Mouse (Mus musculus) MEL (cell line): ENCODE measurements around the gene Mrpl2. TPM values are rescaled to one million over a fixed set of nuclear protein-coding genes. Genes with fewer than 3 reads are reported as not detected.

Experiments
- DNase-seq: peaks from one replicate; pipeline ENCODE4 v3.0.0; 2011; ENCODE audit warnings: low read depth, low spot score
- H3K27ac ChIP-seq: 2 replicates; pipeline ENCODE4 v1.5.1; 2012; ENCODE audit warnings: low read depth, mild to moderate bottlenecking, control low read depth, low read length, moderate library complexity; ENCODE audit not compliant: control insufficient read depth
- H3K27me3 ChIP-seq, 2 experiments: fragments of 150-350 bp in 1 of 2; sonication (generic) in 1 of 2; 2 replicates each; pipeline ENCODE4 v1.6.1; 2012; ENCODE audit warnings: low read length in 2 of 2, mild to moderate bottlenecking in 2 of 2, improper control_type of control experiment in 1 of 2, moderate library complexity in 1 of 2; ENCODE audit not compliant: insufficient read depth in 2 of 2, control insufficient read depth in 1 of 2
- H3K36me3 ChIP-seq, 2 experiments: 2 replicates each; pipeline ENCODE4 v1.6.1; 2012 to 2014; ENCODE audit warnings: low read length in 2 of 2, improper control_type of control experiment in 1 of 2, inconsistent platforms in 1 of 2, mild to moderate bottlenecking in 1 of 2; ENCODE audit not compliant: insufficient read depth in 2 of 2, control insufficient read depth in 1 of 2
- H3K4me1 ChIP-seq, 2 experiments: fragments of 150-350 bp in 1 of 2; sonication (generic) in 1 of 2; 2 replicates each; pipeline ENCODE4 v1.6.1; 2012; ENCODE audit warnings: low read length in 2 of 2, improper control_type of control experiment in 1 of 2, mild to moderate bottlenecking in 1 of 2; ENCODE audit not compliant: insufficient read depth in 2 of 2, control insufficient read depth in 1 of 2
- H3K4me3 ChIP-seq, 2 experiments: fragments of 150-350 bp in 1 of 2; sonication (generic) in 1 of 2; 2 replicates each; pipeline ENCODE4 v1.5.1; 2012; ENCODE audit warnings: low read depth in 2 of 2, low read length in 2 of 2, mild to moderate bottlenecking in 2 of 2, moderate library complexity in 2 of 2, control low read depth in 1 of 2, improper control_type of control experiment in 1 of 2; ENCODE audit not compliant: control insufficient read depth in 1 of 2, insufficient read depth in 1 of 2
- H3K79me2 ChIP-seq: 2 replicates; pipeline ENCODE4 v1.6.1; 2012; ENCODE audit warnings: mild to moderate bottlenecking, low read length, moderate library complexity; ENCODE audit not compliant: control insufficient read depth, poor library complexity, insufficient read depth
- H3K9ac ChIP-seq: 2 replicates; pipeline ENCODE4 v1.6.1; 2012; ENCODE audit warnings: low read depth, mild to moderate bottlenecking, control low read depth, low read length, moderate library complexity; ENCODE audit not compliant: control insufficient read depth, poor library complexity, severe bottlenecking
- H3K9me3 ChIP-seq: fragments of 150-350 bp; sonication (generic); replicated peaks from 2 replicates; pipeline ENCODE4 v1.6.1; 2012; ENCODE audit warnings: mild to moderate bottlenecking, low read length, improper control_type of control experiment, moderate library complexity; ENCODE audit not compliant: insufficient read depth
- GATA1 ChIP-seq: IDR thresholded peaks from 2 replicates; pipeline ENCODE4 v1.6.1; 2011; ENCODE audit warnings: low read depth, low read length, improper control_type of control experiment
- MAFK ChIP-seq: IDR thresholded peaks from 2 replicates; pipeline ENCODE4 v1.6.1; 2011; ENCODE audit warnings: low read depth, mild to moderate bottlenecking, low read length, improper control_type of control experiment, borderline replicate concordance
- MYC ChIP-seq: IDR thresholded peaks from 2 replicates; pipeline ENCODE4 v1.6.1; 2011; ENCODE audit warnings: low read depth, mild to moderate bottlenecking, low read length, improper control_type of control experiment, moderate library complexity
- POLR2AphosphoS5 ChIP-seq: IDR thresholded peaks from 2 replicates; pipeline ENCODE4 v1.6.1; 2012; ENCODE audit warnings: low read depth, borderline replicate concordance, mild to moderate bottlenecking, inconsistent platforms, low read length, moderate library complexity, mixed read lengths
- USF1 ChIP-seq: IDR thresholded peaks from 2 replicates; pipeline ENCODE4 v1.6.1; 2014; ENCODE audit warnings: low read depth, mild to moderate bottlenecking, inconsistent platforms, low read length, improper control_type of control experiment, moderate library complexity
- polyA plus RNA-seq, 2 experiments: library from polyadenylated mRNA; stranded (reverse) in 1 of 2; unstranded in 1 of 2; fragments of >175 nt in 1 of 2; fragments of >200 nt in 1 of 2; gene quantifications; 2 replicates each; pipeline versions ENCODE4 v1.2.1 to v1.2.4; 2012; ENCODE audit warnings: low replicate concordance in 2 of 2, low read depth in 1 of 2; ENCODE audit not compliant: insufficient read length in 2 of 2, insufficient read depth in 1 of 2, missing spikeins in 1 of 2
- total RNA-seq: library from RNA; depleted of rRNA; stranded (reverse); fragments of 300-350 nt; gene quantifications from 2 replicates; pipeline ENCODE4 v1.2.3, GENCODE M21; 2012; rRNA removed

The Mrpl2 gene
- total and polyA plus RNA-seq, 3 experiments = 207 to 237 TPM; not detected in 1

GRCm38 (mm10) chr17:46699245-46699644, 53.2 kb downstream of the Mrpl2 start:
- Histone ChIP-seq H3K4me3 (no peak overlapping the region), H3K36me3 (peaks cover 0 to 8% of the 10 kb centered on the region in 2 experiments; a peak in 2 of 4 replicates), H3K4me1 (peaks cover 3 to 21% of the 10 kb centered on the region in 2 experiments), H3K9ac (no peak overlapping the region), H3K27me3 (no peaks in the 10 kb centered on the region), H3K9me3 (no peaks in the 10 kb centered on the region), H3K79me2 (peaks cover 18% of the 10 kb centered on the region), H3K27ac (no peak overlapping the region)
- DNase-seq = no peak
- TF ChIP-seq MYC (no peak), GATA1 (no peak), USF1 (no peak), MAFK (no peak), POLR2AphosphoS5 (no peak)

Other genes starting within 250 kb of the Mrpl2 start
- not detected in 2 replicates for gene Crip3, start 217.3 kb upstream of the Mrpl2 start, total RNA-seq
- not detected for gene Crip3, start 217.3 kb upstream of the Mrpl2 start, polyA plus RNA-seq
- gene Slc22a7, start 207.8 kb upstream of the Mrpl2 start, total RNA-seq = not detected in 2 replicates
- gene Slc22a7, start 207.8 kb upstream of the Mrpl2 start, polyA plus RNA-seq = not detected
- gene Ttbk1, start 158.6 kb upstream of the Mrpl2 start, total RNA-seq = not detected in 2 replicates
- gene Ttbk1, start 158.6 kb upstream of the Mrpl2 start, polyA plus RNA-seq = under 1 TPM in 1 of 2 experiments, not detected in 1; 0.08 TPM
- 37.2 and 40.8 TPM in 2 replicates for gene Dnph1, start 149.5 kb upstream of the Mrpl2 start, total RNA-seq
- 10 to 100 TPM in 1 of 2 experiments, not detected in 1; 86.5 TPM for gene Dnph1, start 149.5 kb upstream of the Mrpl2 start, polyA plus RNA-seq
- 3.6 TPM in 2 replicates for gene Cul9, start 99.8 kb upstream of the Mrpl2 start, total RNA-seq
- gene Cul9, start 99.8 kb upstream of the Mrpl2 start, polyA plus RNA-seq = 10 to 100 TPM in 1 of 2 experiments, not detected in 1; 10.7 TPM
- 38.9 and 43.9 TPM in 2 replicates for gene Srf, start 90.1 kb upstream of the Mrpl2 start, total RNA-seq
- gene Srf, start 90.1 kb upstream of the Mrpl2 start, polyA plus RNA-seq = 100 to 1,000 TPM in 1 of 2 experiments, not detected in 1; 114 TPM
- 0.04 and 0.39 TPM in 2 replicates for gene Ptk7, start 16.7 kb upstream of the Mrpl2 start, total RNA-seq
- under 1 TPM in 1 of 2 experiments, not detected in 1; 0.10 TPM for gene Ptk7, start 16.7 kb upstream of the Mrpl2 start, polyA plus RNA-seq
- gene Klc4, start 207 bp upstream of the Mrpl2 start, total RNA-seq = 4.6 and 5.4 TPM in 2 replicates
- 1 to 10 TPM in 1 of 2 experiments, not detected in 1; 9.5 TPM for gene Klc4, start 207 bp upstream of the Mrpl2 start, polyA plus RNA-seq
- 32.6 and 35.1 TPM in 2 replicates for gene Cul7, start 4.1 kb downstream of the Mrpl2 start, total RNA-seq
- gene Cul7, start 4.1 kb downstream of the Mrpl2 start, polyA plus RNA-seq = 10 to 100 TPM; 35.8 to 45.8 TPM
- 43.6 and 55.3 TPM in 2 replicates for gene Rrp36, start 28.1 kb downstream of the Mrpl2 start, total RNA-seq
- gene Rrp36, start 28.1 kb downstream of the Mrpl2 start, polyA plus RNA-seq = 10 to 100 TPM in 1 of 2 experiments, not detected in 1; 51.2 TPM
- gene Mea1, start 32.6 kb downstream of the Mrpl2 start, total RNA-seq = 75.1 and 84.0 TPM in 2 replicates
- 100 to 1,000 TPM in 1 of 2 experiments, not detected in 1; 124 TPM for gene Mea1, start 32.6 kb downstream of the Mrpl2 start, polyA plus RNA-seq
- 93.6 and 95.0 TPM in 2 replicates for gene Klhdc3, start 34.7 kb downstream of the Mrpl2 start, total RNA-seq
- gene Klhdc3, start 34.7 kb downstream of the Mrpl2 start, polyA plus RNA-seq = 100 to 1,000 TPM in 1 of 2 experiments, not detected in 1; 203 TPM
- gene Ppp2r5d, start 58.9 kb downstream of the Mrpl2 start, total RNA-seq = 45.1 and 47.6 TPM in 2 replicates
- 10 to 100 TPM; 80.4 to 82.9 TPM for gene Ppp2r5d, start 58.9 kb downstream of the Mrpl2 start, polyA plus RNA-seq
- 17.7 and 23.0 TPM in 2 replicates for gene Pex6, start 65.2 kb downstream of the Mrpl2 start, total RNA-seq
- gene Pex6, start 65.2 kb downstream of the Mrpl2 start, polyA plus RNA-seq = 10 to 100 TPM in 1 of 2 experiments, not detected in 1; 31.2 TPM
- gene Gnmt, start 82.9 kb downstream of the Mrpl2 start, total RNA-seq = 0.23 and 0.62 TPM in 2 replicates
- 1 to 10 TPM in 1 of 2 experiments, not detected in 1; 1.6 TPM for gene Gnmt, start 82.9 kb downstream of the Mrpl2 start, polyA plus RNA-seq
- gene Cnpy3, start 106.0 kb downstream of the Mrpl2 start, total RNA-seq = 48.7 and 61.4 TPM in 2 replicates
- gene Cnpy3, start 106.0 kb downstream of the Mrpl2 start, polyA plus RNA-seq = 10 to 100 TPM in 1 of 2 experiments, not detected in 1; 90.2 TPM
- 1.7 and 2.0 TPM in 2 replicates for gene Ptcra, start 117.5 kb downstream of the Mrpl2 start, total RNA-seq
- 1 to 10 TPM in 1 of 2 experiments, not detected in 1; 1.8 TPM for gene Ptcra, start 117.5 kb downstream of the Mrpl2 start, polyA plus RNA-seq
- 41.3 and 42.2 TPM in 2 replicates for gene 2310039H08Rik, start 126.4 kb downstream of the Mrpl2 start, total RNA-seq
- 10 to 100 TPM in 1 of 2 experiments, not detected in 1; 53.2 TPM for gene 2310039H08Rik, start 126.4 kb downstream of the Mrpl2 start, polyA plus RNA-seq
- 152 and 166 TPM in 2 replicates for gene Rpl7l1, start 136.4 kb downstream of the Mrpl2 start, total RNA-seq
- gene Rpl7l1, start 136.4 kb downstream of the Mrpl2 start, polyA plus RNA-seq = 100 to 1,000 TPM; 174 to 342 TPM
- 3.7 and 5.8 TPM in 2 replicates for gene Bicral, start 212.3 kb downstream of the Mrpl2 start, total RNA-seq
- 1 to 10 TPM in 1 of 2 experiments, not detected in 1; 6.9 TPM for gene Bicral, start 212.3 kb downstream of the Mrpl2 start, polyA plus RNA-seq
- gene Tbcc, start 244.5 kb downstream of the Mrpl2 start, total RNA-seq = 23.6 and 31.8 TPM in 2 replicates
- gene Tbcc, start 244.5 kb downstream of the Mrpl2 start, polyA plus RNA-seq = 10 to 100 TPM in 1 of 2 experiments, not detected in 1; 19.3 TPM